Mouse (Mus musculus) lung, adult 18-20 months (tissue): Measurements from ENCODE around the gene Serinc5.

Source experiments
- DNase-seq, 2 experiments: peaks; one replicate each; pipeline ENCODE4 v3.0.0; 2022; ENCODE audit warnings: mixed read lengths in 2 of 2

The Serinc5 gene

DNA sequence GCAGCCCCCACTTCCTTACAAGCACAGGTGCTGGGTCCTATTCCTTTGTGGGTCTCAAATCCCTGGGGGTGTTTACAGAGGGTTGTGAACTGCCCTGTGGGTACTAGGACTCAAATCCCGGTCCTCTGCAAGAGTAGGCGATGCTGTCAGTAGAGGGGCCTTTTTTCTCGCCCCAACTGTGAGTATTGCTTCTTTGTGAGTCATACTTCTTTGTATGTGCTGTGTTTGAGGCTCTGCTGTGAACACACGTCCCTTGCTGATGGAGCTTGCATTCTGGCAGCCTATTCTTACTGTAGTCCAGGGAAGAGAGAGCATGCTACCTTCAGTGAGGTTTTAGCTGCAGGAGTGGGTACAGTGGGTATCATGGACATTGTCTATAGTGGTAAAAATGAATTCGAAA lies 4.3 kb downstream of the Serinc5 start:
- DNase-seq: no peak

DNA sequence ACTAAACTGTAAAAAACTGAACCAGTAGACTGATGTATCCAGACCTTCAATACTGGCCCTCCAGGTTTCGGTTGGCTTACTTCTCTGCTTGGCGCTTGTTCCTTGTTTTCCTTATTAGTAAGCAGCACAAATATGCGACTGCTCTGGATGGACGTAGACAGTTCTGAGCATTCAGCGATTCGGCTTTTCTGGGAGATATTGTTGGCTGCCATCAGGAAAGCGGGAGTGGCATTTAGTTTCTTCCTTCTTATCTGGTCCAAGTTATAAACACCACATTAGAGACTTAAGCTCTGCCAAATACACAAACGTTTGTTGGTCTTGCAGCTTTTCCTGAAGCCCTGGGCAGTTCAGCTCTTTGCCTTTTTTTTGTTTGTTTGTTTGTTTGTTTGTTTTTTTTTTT lies 5.6 kb downstream of the Serinc5 start:
- DNase-seq: no peak

DNA sequence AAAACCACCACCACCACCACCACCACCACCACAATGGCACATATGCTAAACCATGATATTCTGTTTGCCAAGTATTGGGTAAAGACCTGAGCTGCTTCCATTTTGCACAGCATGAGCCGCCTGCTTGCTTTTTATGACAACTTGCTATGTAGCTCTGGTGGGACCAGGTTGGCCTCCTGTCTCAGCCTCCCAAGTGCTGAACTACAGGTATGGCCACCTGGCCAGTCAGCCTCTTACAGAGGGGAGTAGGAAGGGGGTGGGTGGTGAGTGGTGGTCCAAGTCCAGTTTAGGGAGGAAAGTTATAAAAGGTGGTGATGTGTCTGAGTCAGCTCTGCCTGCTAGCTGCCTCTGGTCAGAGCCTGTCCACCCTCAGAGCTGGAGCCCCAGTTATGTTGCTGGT lies 15.3 kb downstream of the Serinc5 start:
- no peak for DNase-seq

DNA sequence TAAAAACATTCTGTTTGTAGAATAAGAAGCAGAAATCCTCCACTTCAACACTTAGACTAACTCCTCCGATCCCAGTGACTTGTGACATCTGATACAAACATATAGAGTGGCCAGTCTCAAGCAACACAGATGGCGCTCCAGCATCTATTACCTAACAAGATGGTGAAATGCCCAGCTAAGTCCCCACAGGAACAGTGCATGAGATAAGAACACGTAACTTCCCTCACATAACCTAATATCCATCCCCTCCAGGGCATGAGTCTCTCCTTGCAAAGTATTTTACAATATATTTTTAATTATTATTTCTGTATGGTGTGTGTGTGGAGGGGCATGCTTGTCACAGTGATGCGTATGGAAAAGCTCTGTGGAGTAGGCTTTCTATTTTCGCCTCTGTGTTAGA lies 15.8 kb downstream of the Serinc5 start:
- no peak for DNase-seq

DNA sequence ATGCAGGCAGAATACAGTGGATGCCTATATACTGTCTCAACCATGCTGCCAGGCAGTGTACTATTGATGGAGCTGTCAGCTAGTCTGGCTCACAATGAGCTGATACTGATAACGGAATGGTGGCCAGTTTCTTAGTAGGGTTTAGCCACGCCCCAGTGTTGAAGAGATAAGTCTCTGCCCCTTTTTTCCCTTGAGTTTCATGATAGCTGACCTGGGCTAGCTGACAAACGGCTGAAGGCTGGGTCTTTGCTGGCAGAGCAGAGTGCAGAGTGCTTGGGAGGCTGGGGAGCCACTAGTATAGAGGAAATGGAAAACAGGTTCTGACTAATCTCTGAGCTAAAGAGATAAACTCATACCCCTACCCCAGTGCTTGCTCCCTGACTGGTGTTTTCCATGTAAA lies 18.6 kb downstream of the Serinc5 start:
- no peak for DNase-seq

DNA sequence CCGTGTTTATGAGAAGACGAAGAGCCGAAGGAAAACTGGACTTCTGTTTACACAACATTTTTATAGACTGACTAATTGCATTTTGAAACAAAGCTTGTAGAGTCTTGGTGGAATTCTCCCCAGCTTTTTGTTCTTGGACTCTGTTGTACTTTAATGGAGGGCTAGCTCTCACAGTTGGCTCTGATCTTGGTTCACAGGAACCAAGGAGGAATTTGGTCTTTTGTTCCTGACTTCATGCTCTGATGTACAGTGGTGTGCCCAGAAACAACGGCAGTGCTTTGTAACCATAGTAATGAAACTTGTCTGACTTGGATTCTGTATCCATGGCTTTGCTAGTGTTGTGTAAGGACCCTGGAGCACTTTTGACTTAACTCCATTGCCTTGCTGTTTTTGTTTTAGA lies 20.6 kb downstream of the Serinc5 start:
- DNase-seq: no peak

DNA sequence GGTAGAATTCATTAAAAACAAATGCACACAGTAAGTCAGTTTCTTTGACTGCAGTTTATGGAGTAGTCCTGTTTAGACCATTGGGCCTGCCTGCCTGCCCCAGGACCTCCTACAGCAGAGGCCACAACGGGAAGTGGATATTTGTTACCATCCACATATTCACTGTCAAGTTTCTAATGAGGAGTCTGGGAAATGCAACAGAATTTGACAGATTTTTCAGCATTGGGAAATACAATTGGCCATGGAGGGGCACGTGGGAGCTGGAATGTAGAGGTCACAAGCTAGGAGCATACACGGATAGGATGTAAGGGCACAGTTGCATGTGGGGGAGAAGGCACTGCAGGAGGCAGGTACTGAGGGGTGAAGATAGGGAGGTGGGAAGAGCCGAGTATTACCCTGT lies 21.7 kb downstream of the Serinc5 start:
- DNase-seq: no peak

DNA sequence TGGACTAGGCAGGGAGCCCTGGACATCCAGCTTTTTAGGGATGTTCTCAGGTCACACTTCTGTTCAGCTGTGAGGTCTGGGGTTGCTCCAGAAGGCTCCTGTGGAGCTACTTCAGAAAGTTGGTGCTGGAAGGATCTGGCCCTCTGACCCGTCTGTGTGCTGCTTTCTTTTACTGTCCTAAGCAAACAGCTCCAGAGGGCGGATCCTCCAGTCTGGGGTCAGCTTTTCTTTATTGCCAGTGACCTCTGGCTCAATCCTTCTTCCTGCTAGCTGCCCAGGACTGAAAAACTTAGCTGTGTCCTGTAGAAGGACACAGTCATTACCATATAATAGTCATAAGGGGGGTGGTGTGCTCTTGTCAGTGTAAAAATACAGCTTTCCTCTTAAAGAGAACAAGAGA lies 24.1 kb downstream of the Serinc5 start:
- DNase-seq: peak in 1 of 2 experiments; percentile 37

DNA sequence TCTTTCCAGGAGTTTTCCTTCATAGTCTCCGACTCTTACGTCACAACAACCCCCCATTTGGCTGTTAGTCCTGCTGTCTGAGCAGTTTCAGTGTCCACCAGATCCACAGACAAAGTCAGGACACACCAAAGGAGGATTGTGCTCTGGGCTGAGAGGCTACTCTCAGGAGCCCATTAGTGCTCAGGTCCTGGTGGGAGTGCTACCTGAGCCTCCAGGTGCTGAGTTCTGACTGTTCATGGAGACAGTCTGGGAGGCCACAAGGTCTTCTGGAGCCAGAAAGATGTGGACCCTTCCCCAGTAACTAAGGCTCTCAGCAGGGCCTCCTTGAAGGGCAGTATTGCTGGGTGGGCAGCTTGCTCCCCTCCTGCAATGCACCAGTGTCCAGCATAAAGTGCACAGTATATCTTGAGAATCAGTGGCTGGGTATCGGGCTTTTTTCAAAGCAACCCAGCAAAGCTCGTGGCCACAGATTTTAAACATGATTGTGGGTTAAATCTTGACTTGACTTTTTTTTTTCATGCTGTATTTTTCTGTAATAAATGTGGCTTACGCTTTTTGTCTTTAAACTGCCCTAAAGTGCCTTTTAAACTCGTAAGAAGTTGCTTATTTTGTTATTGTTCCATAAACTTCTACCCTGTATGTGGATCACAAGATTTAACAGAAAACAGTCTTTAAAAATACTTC lies 25.5 kb downstream of the Serinc5 start:
- no peak for DNase-seq

DNA sequence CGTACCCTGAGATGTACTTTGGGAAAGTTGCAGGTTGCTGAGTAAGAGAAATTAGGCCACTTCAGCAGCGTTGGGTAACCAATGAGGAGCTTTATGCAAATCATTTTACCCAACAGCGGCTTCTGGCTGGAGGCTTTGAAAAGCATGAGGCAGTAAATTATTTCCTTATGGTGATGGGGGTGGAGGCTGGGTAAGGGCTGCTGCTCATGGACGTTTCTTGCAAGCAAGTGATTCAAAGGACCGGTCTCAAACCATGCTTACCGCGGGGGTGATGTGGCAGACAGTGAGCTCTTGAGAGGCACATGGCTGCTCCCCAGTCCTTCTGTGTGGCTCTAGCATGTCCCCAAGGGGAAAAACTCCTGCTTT lies 26.0 kb downstream of the Serinc5 start:
- peak; percentile 79 to 83 for DNase-seq

DNA sequence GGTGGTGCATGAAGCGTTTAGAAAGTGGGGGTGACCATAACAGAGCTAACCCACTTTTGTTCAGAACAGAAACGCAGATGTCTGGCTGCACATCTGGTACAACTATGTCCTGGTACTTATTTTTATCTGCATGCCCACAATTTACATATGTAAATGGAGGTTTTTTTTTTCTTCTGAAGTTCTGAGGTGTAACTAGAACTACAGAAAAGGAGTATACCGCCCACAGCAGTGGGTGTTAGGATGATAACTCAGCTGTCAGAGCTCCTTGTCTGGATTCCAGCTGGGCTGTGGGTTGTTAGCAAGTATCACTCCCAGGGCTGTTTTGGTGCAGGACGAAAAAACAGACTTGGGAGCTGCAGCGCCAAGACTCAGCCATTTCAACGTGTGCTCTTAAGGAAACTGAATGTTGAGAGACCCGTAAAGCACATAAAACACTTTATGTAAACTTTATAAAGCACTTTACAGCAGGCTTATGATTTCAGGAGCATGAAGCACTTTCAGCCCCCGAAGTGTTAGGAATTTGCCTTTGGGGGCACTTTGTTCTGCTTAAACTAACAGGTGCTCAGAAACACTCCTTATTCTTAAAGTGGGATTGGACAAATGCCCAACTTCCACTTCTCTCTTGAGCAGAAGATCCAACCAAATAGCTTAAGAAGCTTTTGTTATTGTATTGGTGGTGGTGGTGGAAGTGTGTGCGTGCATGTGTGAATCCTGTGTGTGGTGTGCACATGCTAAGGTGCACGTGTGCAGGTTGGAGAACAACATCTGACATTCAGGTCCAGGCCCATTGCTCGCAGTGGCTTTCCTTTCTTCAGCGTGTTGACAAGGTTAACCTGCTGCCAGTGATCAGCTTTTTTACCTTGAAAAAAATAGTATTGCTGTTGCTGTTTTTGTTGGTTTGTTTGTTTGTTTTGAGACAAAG lies 28.5 kb downstream of the Serinc5 start:
- DNase-seq: peak in 1 of 2 experiments; percentile 65

DNA sequence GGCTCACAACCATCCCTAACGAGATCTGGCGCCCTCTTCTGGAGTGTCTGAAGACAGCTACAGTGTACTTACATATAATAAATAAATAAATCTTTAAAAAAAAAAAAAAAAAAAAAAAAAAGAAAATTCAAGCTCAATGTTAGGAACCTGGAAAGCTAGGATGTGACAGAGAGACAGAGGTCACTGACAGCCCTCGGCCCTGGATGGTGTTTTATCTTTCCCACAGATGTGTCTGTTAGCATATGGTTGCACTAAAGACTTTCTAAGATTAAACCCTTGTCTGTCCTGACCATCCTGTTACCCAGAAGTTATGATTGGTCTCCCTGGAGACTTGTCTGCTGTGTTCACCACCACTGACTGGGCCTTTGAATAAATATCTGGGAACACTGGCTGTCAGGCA lies 33.3 kb downstream of the Serinc5 start:
- no peak for DNase-seq

DNA sequence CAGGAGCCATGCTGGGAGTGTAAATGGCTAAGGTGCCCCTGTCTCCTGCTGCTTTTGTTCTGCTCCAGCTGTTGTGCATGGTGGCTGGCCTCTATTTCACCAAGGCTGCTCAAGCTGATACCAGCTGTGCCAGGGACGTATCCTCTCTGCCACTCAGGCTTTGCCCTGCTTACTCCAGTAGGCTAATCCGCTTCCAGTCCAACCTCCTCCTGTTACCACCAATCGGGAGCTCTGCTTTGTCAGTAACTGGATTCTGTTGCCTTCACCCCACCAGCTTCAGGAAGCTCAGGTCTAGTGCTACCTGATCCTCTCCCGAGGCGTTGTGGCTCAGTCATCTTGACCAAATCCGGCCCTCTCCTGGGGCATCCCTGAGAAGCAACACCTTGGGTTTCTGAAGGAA lies 33.9 kb downstream of the Serinc5 start:
- no peak for DNase-seq

DNA sequence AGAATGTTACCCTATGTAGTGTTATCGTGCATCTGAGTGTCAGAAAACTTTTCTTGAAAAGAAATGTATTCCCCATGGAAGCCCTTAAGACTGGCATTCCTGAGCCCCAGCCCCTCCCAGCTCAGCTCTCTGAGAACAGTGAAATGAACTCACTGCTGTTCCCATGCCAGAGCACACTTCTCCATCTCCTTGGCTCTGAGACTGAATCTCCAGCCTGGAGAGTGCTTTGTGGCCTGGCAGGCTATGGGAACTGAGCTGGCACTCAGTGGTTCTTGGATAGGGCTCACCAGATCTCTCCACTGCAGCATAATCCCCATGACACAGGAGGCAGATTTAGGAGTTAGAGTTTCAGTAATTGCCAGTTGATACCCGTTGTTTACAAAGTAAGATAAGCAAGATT lies 36.8 kb downstream of the Serinc5 start:
- peak; percentile 80 to 82 for DNase-seq

DNA sequence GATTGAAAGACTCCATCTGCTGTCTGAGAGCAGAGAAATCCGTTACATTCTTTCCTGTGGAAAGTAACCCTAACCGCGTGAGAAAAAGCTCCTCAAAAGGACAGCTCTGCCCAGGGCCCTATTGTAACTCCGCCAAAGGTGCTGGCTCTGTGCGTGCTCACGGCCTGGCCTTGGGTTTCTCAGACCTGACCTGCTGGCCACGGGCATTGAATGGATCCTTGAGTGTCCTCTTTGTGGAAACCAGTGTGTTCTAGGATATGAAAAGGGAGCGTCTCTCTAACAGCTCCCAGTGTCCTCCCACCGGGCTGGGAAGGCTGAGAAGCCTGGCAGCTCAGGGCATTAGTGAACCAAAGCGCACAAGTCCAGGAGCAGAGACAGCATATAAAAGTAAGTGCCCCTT lies 38.2 kb downstream of the Serinc5 start:
- DNase-seq: no peak

DNA sequence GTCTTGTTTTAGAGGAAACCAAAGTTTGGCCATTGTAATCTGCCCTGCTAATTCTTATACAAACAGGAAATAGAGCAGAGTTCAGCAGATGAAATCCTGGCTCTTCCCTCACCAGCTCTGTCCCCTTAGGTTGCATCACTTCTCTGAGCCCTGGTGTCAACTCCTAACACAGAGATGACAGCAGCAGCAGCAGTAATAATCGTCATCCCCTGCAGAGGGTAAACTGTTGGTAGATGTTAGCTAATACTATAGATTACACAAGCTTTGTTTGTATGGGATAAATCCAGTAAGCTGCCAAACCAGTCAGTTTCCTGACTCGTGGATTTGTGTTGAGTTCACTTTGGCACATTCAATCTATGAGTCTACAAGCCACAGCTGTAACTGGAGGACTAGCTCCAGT lies 40.1 kb downstream of the Serinc5 start:
- DNase-seq: peak in 1 of 2 experiments; percentile 40

DNA sequence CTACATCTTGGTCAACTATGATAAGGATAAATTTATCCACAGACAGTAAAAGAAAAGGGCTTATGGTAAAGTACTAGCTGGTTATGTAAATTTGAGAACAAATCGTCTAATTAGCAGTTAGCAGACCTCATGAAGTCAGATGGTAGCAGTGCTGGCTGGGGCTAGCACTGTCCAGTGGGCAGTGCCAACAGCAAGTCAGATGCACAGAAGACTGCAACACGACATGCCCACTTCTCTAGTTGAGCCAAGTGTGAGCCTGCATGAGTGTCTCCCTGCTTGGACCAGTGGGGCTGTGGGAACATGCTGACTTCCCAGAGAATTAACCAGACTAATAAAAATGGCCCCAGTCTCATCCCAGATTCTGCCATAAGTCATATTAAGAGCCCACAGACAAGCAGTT lies 41.6 kb downstream of the Serinc5 start:
- no peak for DNase-seq

DNA sequence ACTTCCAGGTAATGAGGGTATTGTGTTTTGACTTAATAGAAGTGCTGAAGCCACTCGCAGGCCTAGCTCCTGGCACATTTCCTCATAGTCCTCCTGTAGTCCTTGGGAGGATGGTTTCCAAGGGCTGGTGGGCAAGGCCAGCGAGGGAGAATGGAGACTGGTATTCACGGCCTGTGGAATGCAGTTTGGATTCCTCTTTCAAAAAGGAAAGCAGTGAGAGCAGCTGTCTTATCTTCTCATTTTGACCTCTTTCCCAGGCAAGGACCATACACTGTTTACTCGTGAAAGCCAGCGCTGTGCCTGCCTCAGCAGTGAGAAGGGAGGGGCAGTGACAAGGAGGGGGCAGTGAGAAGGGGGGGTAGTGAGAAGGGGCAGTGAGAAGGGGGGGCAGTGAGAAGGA lies 42.4 kb downstream of the Serinc5 start:
- peak in 1 of 2 experiments; percentile 30 for DNase-seq

DNA sequence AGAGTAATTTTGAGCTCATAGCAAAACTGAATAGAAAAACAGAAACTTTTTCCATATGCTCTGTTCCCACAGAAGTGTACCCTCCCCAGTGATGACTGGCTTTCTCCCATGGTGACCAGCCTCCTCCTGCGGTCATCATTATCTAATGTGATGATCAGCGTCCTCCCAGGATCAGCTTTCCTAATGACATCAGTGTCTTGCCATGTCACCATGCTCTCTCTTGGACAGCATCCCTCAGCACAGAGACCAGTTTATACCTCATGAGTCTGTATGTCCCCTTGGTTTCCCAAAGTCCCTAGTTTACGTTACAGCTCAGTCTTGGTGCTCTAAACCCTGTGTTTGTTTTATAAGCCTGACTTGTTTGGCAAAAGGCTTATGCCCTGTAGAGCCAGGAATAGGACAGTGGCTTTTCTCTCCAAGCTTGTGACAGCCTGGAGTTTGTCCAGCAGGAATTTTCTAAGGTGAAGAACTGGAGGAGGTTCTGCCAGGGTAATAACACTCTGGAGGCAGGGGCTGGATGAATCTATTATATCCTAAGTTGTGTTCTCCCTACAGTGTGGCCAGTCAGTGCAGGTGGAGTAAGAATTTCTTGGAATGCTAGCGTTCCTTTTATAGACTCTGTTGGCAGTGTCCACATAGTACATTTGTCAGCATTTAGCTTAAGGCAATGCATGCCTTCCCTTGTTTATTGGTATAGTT lies 46.1 kb downstream of the Serinc5 start:
- no peak for DNase-seq

DNA sequence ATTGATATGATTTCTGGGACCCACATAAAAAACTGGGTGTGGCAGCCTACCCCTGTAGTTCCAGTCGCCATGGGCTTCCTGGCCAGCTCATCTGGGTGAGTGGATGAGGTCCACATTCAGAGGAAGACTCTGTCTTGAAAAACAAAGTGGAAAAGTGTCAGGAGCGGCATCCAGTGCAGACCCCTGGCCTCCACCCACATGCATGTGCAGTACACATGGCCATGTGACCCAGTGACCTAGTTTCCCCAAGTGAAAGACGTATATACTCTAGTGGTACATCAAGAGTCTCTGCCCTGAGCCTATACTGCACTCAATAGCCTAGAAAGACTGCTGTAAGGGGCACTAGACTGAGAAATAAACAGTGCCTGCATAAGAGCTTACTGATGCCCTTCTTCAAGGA lies 48.7 kb downstream of the Serinc5 start:
- DNase-seq: no peak

DNA sequence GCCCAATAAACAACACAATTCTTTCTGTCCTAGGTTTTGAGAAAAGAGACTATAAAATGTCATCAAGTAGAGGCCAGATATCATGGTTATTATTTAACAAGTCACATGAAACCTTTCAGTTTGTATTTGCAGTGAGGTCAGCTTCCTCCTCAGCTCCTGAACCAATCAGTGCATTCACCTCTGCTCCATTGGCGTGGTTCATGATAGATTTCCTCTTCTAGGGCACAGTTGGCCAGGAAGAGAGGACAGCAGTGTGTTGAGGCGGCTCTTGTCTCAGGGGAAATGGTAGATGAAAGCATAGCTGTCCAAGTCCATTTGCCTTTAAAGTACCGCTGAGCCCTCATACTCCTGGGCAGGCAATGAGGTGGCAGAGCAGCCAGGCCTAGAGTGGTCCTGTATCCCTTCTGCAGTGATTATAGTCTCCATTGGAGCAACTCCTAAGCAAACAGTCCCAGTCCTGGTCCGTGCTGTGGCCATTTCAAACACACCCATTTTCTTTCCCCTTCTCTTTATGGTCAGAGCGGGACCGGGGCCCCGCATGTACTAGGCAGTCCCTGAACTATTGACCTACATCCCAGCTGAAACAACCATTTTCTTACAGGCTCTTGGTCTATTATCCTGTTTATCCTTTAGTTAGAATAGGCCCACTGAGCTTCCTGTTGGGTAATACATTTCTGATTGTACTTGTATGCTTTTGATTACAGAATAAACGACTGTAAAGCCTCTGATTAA lies 51.8 kb downstream of the Serinc5 start:
- no peak for DNase-seq

DNA sequence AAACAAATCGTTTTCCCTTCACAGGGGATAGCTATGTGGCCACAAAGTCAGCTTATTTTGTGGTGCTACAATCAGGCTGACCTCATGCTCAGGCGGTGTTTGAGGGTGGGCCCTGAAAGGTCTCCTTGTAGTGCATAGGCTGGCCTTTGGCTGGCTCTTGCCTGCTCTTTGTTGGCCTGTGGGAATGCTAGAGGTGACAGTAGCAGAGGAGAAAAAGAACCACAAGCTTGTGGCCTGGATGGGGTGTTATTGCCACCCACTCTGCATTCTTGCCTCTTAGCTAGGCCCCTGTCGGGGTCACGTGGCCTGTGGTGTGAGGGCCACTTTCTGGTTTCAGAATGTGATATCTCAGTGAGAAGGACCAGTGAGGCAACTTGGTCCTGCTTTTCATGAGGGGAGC lies 54.1 kb downstream of the Serinc5 start:
- no peak for DNase-seq
